Mouse (Mus musculus) ovary, postnatal 36 days (tissue): ENCODE results near the gene E2f7.

Experiments
- DNase-seq: peaks from one replicate; pipeline ENCODE4 v3.0.0; 2022; ENCODE audit warnings: low spot score, mixed read lengths

The E2f7 gene

DNA sequence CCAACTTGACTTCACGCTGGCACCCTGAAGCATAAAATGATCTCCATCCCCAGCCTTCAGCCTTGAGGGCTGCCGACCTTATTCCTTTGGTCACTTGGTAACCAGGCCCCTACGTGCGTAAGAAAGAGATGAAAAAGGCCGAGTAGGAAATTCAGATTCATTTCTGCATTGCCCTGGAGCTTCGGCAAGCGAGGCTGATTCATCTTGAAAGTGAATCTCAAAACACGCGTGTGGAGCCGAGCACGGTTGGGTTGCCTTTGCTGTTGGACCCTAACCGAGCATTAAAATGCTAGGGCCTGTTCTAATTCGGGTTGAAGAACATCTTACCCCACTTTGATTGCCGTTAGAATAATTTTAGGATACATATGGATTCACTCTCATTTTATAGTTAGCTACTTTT lies 28.6 kb downstream of the E2f7 start:
- DNase-seq, result no peak

DNA sequence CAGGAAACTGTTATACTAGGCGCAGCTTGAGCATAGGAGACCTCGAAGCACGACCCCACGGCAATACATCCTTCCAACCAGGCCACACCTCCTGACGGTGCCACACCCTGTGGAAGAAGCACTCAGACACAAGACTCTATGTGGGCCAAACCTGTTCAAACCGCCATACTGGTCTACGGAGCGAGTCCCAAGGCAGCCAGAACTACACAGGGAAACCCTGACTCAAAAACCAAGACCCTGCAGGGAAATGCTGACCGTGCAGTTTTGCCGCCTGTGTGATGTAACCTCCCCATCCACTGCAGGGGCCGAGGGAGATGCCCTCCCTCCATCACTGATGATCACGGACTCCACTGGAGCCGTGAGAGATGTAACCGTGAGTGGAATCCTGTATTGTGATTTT lies 36.5 kb downstream of the E2f7 start:
- DNase-seq, result no peak

DNA sequence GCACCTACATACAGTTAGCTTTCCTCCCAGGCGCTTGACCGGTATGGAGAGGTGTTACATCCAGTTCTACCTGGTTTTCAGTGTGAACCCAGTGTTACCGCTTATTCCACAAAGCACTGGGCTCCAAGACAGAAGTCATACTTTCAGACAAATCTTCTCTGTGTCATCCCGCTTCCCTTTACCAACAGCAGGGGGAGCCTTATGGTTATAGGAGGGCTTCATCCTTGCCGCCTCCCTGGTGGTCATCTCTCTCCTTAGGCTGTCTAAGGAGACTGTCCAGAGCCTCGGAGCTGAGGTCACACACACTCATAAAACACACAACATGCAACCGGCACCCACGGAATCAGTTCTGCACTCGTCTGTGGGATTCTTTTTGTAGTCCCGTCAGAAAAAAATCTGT lies 37.4 kb downstream of the E2f7 start:
- DNase-seq, result no peak

DNA sequence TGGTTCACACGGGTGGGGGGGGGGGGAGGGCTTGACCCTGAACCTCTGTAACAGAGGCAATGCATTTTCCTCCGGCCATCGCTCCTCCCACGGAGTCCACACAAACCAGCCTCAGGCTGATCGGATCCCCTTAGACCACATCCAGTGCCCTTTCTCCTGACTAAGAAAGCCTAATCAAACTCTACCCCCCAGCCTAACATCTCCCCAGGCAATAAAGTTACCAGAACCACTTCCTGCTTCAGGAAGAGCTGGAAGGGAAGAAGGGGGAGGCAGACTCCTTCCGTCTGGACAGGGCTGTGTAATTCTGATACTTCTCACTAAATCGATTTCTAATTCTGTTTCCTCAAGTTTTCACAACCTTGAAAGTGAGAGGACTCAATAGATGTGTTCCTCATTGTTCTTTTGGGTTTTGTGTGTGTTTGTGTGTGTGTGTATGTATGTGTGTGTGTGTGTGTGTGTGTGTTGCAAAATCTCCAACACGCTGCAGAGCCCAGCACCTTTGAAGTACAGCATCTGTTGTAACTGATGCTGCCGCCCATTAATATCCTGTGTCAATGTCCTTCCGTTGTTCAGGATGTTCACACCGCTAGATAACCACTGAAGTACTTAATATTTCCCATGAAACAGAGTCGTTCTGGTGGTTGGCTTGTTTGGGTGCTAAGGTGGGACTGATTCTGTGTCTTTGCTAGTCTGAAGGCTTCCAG lies 43.0 kb downstream of the E2f7 start:
- DNase-seq, result no peak

DNA sequence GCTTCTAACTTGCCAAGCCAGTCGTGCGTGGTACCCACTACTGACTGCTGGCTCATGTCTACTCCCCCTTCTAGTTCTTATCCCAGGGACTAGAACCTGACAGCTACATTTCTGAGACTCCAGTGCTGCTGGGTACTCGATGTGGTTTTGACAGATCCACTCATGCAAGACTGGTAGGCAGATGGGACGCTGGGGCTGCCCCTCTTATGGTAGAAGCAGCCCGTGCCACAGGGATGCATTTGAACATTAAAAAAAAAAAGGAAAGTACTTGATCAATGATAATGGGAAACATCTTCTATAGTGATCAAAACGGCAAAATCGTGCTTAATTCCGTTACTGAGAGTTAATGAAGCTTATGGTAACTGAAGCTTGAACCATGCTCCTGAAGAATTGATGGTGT lies 44.4 kb downstream of the E2f7 start:
- DNase-seq, result no peak

DNA sequence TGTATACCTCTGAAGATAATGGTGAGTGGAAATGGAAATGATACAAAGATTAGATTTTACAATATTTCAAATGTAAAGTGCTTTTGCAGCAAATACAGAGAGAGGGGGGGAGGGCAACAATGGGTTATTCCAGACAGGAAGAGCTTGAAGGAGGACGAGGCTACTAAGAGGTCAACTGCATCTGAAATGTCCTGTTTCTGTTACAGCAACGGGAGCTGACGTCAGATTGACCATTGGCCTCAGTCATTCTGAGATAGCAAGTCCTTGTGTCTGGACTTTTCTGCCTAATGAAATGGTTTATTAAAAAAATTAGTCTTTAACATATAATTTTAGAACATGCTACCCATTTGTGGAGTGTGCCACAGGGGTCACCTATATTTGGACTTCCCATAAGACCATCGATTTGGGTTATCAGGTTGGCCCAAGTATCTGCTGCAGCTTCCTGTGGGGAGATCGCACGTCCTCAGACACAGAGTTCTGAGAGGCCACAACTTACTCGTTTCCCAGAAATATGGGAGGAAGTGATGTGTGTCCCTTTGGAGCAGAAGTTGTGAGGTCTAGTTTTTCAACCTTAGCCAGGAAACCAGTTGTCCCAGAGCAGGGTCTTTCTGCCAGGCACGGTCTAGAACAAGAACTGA lies 48.0 kb downstream of the E2f7 start:
- DNase-seq, result no peak

DNA sequence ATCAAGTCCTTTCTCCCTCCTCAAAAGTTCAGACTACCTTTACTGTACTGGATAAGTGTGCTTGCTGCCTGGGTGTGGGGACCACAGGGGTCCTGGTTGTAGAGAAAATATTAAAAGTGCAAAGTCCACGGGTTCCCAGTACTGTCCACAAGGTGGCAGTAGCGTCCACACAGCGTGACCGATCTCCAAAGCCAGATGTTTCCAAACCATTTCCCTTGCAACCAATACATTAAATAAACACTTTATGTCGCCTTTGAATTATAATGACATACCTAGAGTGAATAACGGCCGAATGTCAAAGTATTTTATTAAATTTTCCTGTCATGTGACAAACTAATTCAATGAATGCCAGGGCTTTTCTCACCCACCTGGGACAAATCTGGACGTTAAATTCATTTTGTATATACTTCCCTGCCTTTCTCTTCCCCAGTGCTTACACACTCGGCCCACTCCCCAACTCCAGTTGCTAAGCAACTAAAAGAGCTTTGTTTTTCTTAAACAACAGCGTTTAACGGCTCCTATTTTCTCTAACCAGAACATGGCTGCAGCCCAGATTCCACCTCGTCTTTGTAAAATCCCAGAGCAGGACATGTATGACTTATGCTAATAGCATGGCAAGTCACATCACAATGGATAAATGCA lies 49.4 kb downstream of the E2f7 start:
- DNase-seq, result peak; percentile 23

DNA sequence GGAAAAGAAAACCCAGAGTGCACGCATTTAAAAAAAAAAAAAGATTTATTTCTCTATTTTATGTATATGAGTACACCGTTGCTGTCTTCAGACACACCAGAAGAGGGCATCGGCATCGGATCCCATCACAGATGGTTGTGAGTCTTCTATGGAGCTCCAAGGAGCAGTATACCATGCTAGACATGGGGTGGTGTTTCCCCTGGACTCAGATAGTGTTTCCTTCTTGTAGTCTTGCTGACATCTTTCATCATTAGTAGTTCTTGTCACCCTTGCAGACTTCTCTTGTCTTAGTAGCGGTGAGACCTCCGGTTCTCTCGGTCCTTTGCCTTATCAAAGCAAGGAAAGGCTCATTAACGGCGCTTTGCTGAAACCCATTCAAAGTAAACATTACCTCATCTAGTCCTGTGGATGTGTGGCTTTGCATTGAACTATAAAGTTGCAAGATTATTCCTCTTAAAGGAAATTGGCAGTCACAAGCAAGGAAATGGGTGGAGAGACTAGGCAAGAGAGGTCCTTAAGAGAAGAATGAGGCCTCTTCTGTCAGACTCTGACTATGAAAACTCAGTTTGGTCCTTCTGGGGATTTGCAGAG lies 50.1 kb downstream of the E2f7 start:
- DNase-seq, result no peak

DNA sequence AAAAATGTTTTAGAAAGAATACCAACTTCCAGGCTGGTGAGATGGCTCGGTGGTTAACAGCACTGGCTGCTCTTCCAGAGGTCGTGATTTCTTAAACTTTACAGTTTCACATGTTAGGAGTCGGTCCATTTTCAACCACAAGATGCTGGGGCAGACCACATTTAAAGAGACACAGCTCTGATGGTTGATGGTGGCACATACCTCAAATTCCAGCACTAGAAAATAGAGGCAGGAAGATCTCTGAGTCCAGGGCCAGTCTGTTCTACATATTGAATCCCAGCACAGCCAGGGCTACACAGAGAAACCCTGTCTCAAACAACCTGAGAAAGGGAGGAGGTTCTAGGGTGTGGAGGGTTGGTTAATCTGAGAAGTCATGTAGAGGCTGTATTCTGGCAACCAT lies 56.1 kb downstream of the E2f7 start:
- DNase-seq, result no peak

DNA sequence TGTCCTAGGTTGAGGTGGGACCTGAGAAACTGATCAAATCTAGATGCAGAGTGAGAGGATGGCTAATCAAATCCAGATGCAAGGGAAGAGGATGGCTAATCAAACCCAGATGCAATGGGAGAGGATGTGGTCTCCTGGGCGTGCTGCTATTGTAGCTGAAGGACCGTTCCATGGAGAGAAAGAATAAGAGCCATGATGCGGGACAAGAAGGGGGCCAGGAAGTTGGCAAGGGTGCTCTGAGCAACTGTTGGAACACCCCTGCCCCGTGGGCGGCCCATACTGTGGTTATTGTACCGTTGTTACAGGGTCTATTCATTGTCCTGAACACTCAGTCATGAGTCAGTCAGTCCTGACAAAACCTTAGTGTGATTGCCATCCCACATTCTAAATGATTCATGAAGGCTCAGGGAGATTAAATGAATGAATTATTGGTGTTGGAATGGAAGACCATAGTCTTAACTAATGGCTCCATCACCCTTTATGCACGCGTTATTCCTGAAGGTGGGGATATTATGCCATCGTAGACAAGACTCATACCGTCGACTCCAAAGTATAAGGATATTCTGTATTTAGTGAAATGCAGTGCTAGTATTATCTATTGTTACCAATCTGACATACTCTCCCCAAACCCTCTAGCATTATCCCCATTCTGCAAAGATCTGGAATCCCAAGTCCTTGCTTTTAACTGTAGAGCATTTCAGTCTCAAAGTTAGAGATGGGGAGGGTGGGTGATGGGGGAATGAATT lies 59.2 kb downstream of the E2f7 start:
- DNase-seq, result no peak

DNA sequence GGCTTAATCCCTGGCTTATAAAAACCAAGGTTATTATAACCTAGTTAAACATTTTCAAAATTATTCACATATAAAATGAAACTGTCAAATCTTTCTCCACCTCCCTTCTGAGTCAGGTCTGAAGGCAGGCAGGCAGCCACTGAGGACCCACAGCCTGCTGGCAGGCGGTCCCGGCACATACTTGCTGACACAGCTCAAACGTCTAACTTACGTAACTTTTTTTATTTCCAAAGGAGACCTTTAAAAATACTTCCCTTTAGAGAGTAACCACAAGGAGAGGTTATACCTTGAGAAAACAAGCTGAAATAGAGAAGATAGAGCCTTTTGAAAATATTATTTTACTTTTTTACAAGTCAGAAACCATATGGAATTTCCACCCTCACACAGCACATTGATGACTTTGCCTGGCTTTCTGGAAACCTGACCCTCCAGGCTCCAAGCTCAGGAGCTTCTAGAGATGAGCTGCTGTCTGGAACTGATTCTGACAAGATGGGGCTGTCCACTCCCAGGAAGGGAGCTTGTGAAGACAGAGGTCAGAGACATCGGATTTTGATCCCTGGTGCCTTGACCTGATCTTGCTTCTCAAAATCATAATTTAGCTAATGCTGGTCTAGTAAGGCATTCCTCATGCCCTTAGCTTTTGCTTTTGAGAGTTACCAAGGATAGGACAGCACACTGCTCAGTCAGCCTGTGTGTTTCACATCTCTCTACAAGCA lies 59.9 kb downstream of the E2f7 start:
- DNase-seq, result no peak

DNA sequence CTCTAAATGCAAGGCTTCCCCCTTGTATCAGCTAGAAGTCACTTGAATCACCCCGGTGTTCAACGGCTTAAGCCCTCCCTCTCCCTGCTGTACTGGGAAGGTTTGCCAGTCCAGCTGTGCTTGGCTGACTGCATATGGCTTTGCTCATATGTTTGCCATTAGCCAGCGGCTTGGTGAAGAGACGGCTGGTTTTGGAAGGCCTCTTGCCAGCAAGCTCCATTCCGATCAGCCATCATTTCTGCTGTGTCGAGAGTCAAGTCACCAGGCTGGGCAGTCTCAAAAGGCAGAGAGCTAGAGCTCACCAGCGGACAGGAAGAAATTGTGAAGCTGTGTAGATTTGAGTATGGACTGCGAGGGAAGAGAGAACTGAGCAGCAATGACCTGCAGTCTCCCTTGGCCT lies 61.2 kb downstream of the E2f7 start:
- no peak for DNase-seq

DNA sequence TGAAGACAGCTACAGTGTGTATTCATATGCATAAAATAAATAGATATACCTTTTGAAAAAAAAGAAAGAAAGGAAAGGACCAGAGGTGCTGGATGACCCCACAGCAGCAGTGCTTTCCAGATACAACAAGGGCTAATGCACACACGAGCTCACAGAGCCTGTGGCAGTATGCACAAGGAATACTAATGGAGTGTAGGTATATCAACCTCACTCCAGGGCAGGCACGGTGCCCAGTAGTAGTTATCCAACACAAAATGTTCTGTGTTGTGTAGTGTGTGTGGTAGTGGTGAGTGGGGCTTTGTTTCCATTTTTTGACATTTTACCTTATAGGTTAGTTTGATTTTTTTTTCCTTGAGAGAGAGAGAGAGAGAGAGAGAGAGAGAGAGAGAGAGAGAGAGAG lies 65.3 kb downstream of the E2f7 start:
- DNase-seq, result no peak

DNA sequence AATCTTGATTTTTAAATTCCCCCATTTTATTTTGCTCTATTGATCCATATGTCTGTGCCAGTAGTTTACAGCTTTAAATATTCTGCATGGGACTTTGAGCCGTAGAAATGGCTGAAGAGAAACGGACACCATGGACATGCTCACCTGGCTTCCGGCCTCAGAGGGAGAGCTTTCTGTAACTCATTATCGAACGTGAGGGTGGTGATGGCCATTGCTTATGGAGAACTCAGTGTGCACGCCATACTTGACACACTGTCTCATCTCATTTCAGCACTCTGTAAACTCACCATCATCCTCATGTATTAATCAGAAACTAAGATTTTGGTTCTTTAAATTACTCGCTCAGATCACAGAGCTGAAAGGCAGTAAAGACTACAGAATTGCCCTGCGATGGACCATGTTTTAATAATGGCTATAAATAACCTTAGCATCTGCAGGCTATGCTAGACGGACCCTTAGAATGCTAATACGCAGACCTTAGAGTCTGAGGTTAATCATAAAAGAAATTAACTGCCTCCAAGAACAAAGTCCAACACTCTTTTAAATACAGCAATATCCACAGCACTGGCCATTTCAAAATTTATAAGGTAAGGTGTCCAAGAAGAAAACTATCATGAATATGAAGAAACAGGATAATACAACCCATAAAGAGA lies 66.1 kb downstream of the E2f7 start:
- no peak for DNase-seq

DNA sequence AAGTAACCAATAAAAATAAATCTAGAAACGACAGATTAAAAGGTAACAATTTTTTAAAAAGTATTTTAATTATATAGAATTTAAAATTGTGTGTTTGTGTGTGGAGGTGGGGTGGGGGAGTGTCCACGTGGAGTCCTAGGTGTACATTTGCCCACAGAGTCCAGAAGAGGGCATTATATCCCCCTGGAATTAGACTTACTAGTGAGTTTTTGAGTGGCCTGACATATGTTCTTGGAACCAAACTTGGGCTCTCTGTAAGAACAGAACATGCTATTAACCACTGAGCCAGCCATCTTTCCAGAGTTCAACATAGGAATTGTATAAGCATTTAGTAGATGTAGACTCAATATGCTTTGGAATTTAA lies 66.6 kb downstream of the E2f7 start:
- no peak for DNase-seq

DNA sequence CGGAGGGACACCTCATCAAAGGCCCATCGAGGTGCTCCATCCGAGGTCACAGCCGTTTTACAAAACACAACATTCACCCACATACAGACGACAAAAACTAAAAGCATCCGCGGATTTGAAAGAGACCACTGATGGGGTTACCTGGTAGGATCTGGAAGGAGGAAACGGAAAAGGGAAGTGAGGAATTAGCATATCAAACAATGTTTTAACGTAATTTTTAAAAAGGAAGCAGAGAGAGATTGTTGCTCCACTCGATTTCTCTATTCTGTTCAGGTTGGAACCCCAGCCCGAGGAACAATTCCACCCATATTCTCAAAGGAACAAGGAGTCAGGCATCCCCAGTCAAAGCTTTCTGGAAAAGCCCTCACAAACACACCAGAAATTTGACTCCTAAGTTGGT lies 75.9 kb downstream of the E2f7 start:
- DNase-seq, result no peak

DNA sequence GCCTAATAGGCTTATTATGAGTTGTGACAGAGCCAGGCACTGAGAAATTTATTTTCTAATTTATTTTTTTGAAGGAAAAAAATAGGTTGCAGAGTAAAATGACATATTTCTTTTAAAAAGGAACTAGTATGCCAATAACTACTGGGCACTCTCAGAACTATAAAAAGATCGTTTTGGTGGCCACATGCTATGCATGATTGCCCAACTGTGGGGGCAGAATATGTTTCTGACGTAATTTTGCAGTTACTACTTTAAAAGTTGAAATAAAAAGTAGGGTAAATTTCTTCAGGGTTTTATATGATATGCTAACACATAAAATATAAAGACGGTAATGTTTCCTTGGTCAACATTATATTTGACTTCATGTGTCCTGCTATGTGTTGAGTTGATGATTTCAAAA lies 76.5 kb downstream of the E2f7 start:
- no peak for DNase-seq

DNA sequence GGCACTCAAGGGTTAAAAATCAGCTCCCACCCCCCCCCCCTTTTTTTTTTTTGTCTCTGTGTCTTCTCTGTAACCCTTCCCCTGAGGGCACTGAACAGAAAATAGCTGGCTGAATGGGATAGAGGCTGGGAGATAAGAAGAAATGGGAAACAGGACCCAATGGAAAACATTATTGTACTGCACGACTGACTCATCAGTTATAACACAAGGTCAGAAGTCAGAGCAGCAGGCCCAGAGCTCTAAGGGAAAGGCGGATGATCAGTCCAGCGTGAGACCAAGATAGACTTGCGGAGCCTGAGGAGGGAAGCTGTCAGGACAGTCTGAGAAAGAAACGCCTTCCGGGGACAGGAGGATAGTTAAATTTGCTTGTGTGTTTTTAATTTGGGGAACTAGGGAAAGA lies 87.1 kb downstream of the E2f7 start:
- DNase-seq, result peak; percentile 5

DNA sequence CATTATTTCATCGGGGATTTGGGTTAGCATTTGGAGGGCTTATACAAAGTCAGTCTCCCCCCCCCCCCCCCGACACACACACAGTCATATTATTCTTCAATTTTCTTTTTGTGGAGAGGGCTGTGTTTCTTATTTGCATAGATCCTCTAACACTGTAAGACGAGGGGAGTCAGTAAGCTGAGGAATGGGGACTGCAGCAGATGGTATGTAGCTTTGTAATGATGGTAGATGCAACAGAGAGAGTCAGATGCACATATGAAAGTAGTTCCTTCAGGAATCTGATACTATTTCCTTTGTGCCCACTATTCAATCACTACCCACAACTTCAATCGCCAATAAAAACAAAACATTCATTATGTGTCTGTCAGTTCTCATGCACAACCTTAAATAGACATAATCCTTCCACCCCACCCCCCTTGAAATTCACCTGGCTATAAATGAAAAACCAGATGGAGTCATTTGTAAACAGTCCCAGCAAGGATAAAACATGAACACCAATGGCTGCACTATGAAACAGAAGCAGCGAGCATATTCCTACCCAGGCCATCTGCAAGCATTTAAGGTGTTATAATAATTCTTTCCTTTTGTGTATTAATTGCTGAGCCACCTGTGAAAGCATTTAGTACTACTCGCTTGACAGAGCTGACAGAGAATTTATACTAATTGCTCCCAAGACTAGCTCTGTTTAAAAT lies 90.0 kb downstream of the E2f7 start:
- no peak for DNase-seq
